Mouse (Mus musculus) midbrain, postnatal 0 days (tissue): ENCODE measurements around the gene Gcm1. TPM values are rescaled to one million over a fixed set of nuclear protein-coding genes. Genes with fewer than 3 reads are reported as not detected.

Experiments used
- ATAC-seq: fragments of 200-750 bp; cut with Nextera tagmentation; 2 replicates; pipeline ENCODE4 v1.8.0; 2017; ENCODE audit warnings: moderate number of reproducible peaks, mild to moderate bottlenecking, moderate TSS enrichment, moderate library complexity; ENCODE audit not compliant: low FRiP score
- DNase-seq: peaks from one replicate; pipeline ENCODE4 v3.0.0-alpha.2; 2015; ENCODE audit warnings: low spot score
- H3K27ac ChIP-seq: fragments of 300-500 bp; sonication (generic); 2 replicates; pipeline ENCODE4 v1.5.1; 2014; ENCODE audit warnings: low read depth, mild to moderate bottlenecking, low read length, mixed read lengths
- H3K27me3 ChIP-seq: fragments of 300-500 bp; sonication (generic); 2 replicates; pipeline ENCODE4 v1.6.1; 2014; ENCODE audit warnings: low read length, control low read depth, mixed read lengths; ENCODE audit not compliant: insufficient read depth
- H3K36me3 ChIP-seq: fragments of 300-500 bp; sonication (generic); 2 replicates; pipeline ENCODE4 v1.6.1; 2014; ENCODE audit warnings: low read length, control low read depth, mixed read lengths; ENCODE audit not compliant: insufficient read depth
- H3K4me1 ChIP-seq: fragments of 300-500 bp; sonication (generic); 2 replicates; pipeline ENCODE4 v1.6.1; 2014; ENCODE audit warnings: mild to moderate bottlenecking, control low read depth, antibody characterized with exemption, low read length, mixed read lengths; ENCODE audit not compliant: insufficient read depth
- H3K4me2 ChIP-seq: fragments of 300-500 bp; sonication (generic); 2 replicates; pipeline ENCODE4 v1.6.1; 2014; ENCODE audit warnings: low read depth, mild to moderate bottlenecking, low read length, mixed read lengths; ENCODE audit not compliant: poor library complexity, severe bottlenecking
- H3K4me3 ChIP-seq: fragments of 300-500 bp; sonication (generic); 2 replicates; pipeline ENCODE4 v1.5.1; 2014; ENCODE audit warnings: low read depth, mild to moderate bottlenecking, low read length, moderate library complexity
- H3K9ac ChIP-seq: fragments of 300-500 bp; sonication (generic); replicated peaks from 2 replicates; pipeline ENCODE4 v1.6.1; 2014; ENCODE audit warnings: mild to moderate bottlenecking, low read length, moderate library complexity, mixed read lengths; ENCODE audit not compliant: poor library complexity, severe bottlenecking
- H3K9me3 ChIP-seq: fragments of 300-500 bp; sonication (generic); 2 replicates; pipeline ENCODE4 v1.6.1; 2016; ENCODE audit warnings: low read length, control low read depth
- CTCF ChIP-seq: IDR thresholded peaks from 2 replicates; pipeline ENCODE4 v1.5.1; 2016; ENCODE audit warnings: antibody characterized with exemption, mild to moderate bottlenecking
- WGBS: fragments of 180-500 bp; shearing (Covaris S2); extraction: QIAGEN DNeasy Blood & Tissue Kit; methylation state at CpG from one replicate; pipeline ENCODE4 v1.1.7; 2014; 5-methylcytosine and 5-hydroxymethylcytosine counted together
- polyA plus RNA-seq: library from polyadenylated mRNA; unstranded; fragments of >200 nt; fragmentation: Nextera tagmentation; extraction: Ambion mirVana; gene quantifications from 2 replicates; pipeline ENCODE4 v1.2.1, GENCODE M21; 2015
- total RNA-seq: library from RNA; depleted of rRNA; stranded (reverse); fragments of >200 nt; gene quantifications from 2 replicates; pipeline ENCODE4 v1.2.3, GENCODE M21; 2014

Gene Gcm1
- total and polyA plus RNA-seq, 2 experiments from 2014 or later = not detected

- Histone ChIP-seq H3K4me1 (no peaks in the 10 kb centered on the region), H3K27ac (no peak overlapping the region), H3K9me3 (no peaks in the 10 kb centered on the region), H3K9ac (no peak overlapping the region), H3K4me2 (no peak overlapping the region), H3K36me3 (no peaks in the 10 kb centered on the region), H3K27me3 (no peaks in the 10 kb centered on the region), H3K4me3 (no peak overlapping the region)
- no peak for DNase-seq
- ATAC-seq = no peak
- no peak for TF ChIP-seq CTCF
- 84% methylated on average over 8 of the region's 8 CpGs for WGBS
Observed at GRCm38 (mm10) chr9:78053821-78054220, 2.1 kb downstream of the Gcm1 start.

- ATAC-seq (no peak), DNase-seq (no peak)
- Histone ChIP-seq H3K4me2 (no peak overlapping the region), H3K36me3 (no peaks in the 10 kb centered on the region), H3K4me1 (no peaks in the 10 kb centered on the region), H3K27me3 (no peaks in the 10 kb centered on the region), H3K27ac (no peak overlapping the region), H3K4me3 (no peak overlapping the region), H3K9me3 (no peaks in the 10 kb centered on the region), H3K9ac (no peak overlapping the region)
- WGBS = 77% methylated on average over 3 of the region's 3 CpGs
- no peak for TF ChIP-seq CTCF
Observed at GRCm38 (mm10) chr9:78054298-78054697, 2.6 kb downstream of the Gcm1 start.

GRCm38 (mm10) chr9:78059525-78060120 is 7.9 kb downstream of the Gcm1 start:
- H3K9me3 ChIP-seq = no peaks in the 10 kb centered on the region
- no peaks in the 10 kb centered on the region for H3K36me3 ChIP-seq
- ATAC-seq = no peak
- no peak overlapping the region; the same call in 1 of the 2 replicates for H3K27ac ChIP-seq
- no peak for DNase-seq
- no peak for TF ChIP-seq CTCF
- 88% methylated on average over 13 of the region's 16 CpGs for WGBS
- no peaks in the 10 kb centered on the region for H3K27me3 ChIP-seq
- no peaks in the 10 kb centered on the region for H3K4me1 ChIP-seq
- no peak overlapping the region for H3K9ac ChIP-seq
- no peak overlapping the region for H3K4me2 ChIP-seq
- H3K4me3 ChIP-seq = no peak overlapping the region

- no peak for TF ChIP-seq CTCF
- H3K9me3 ChIP-seq = no peaks in the 10 kb centered on the region
- no peak for ATAC-seq
Observed at GRCm38 (mm10) chr9:78062392-78062791, 10.7 kb downstream of the Gcm1 start.

GRCm38 (mm10) chr9:78064121-78064520 is 12.4 kb downstream of the Gcm1 start:
- H3K36me3 ChIP-seq = no peaks in the 10 kb centered on the region
- TF ChIP-seq CTCF = no peak
- H3K9me3 ChIP-seq = no peaks in the 10 kb centered on the region
- no peaks in the 10 kb centered on the region for H3K27me3 ChIP-seq
- no peak overlapping the region for H3K27ac ChIP-seq
- no peak overlapping the region for H3K4me2 ChIP-seq
- no peaks in the 10 kb centered on the region for H3K4me1 ChIP-seq
- no peak for ATAC-seq
- H3K4me3 ChIP-seq = no peak overlapping the region
- DNase-seq = no peak
- no peak overlapping the region for H3K9ac ChIP-seq
- 77% methylated on average over 10 of the region's 10 CpGs for WGBS

More at GRCm38 (mm10) chr9:78062392-78062791, 10.7 kb downstream of the Gcm1 start:
- no peak for DNase-seq
- Histone ChIP-seq H3K27me3 (no peaks in the 10 kb centered on the region), H3K36me3 (no peaks in the 10 kb centered on the region), H3K4me1 (no peaks in the 10 kb centered on the region), H3K4me2 (no peak overlapping the region), H3K27ac (no peak overlapping the region), H3K9ac (no peak overlapping the region), H3K4me3 (no peak overlapping the region)
- 78% methylated on average over 9 of the region's 9 CpGs for WGBS

GRCm38 (mm10) chr9:78070496-78070895 is 18.8 kb downstream of the Gcm1 start:
- no peak for DNase-seq
- Histone ChIP-seq H3K27me3 (no peaks in the 10 kb centered on the region), H3K9me3 (no peaks in the 10 kb centered on the region), H3K27ac (no peak overlapping the region), H3K36me3 (no peaks in the 10 kb centered on the region), H3K4me3 (no peak overlapping the region), H3K4me2 (no peak overlapping the region), H3K4me1 (no peaks in the 10 kb centered on the region), H3K9ac (no peak overlapping the region)
- WGBS = 74% methylated on average over 5 of the region's 5 CpGs
- TF ChIP-seq CTCF = no peak
- no peak for ATAC-seq
